Mouse (Mus musculus) limb, embryonic 14.5 days (tissue): ENCODE results near the gene Fggy. TPM values are rescaled to one million over a fixed set of nuclear protein-coding genes. Genes with fewer than 3 reads are reported as not detected.

Experiments
- ATAC-seq: fragments of 200-750 bp; cut with Nextera tagmentation; 2 replicates; pipeline ENCODE4 v1.8.0; 2017; ENCODE audit warnings: low read depth, moderate number of reproducible peaks, moderate TSS enrichment; ENCODE audit not compliant: low FRiP score
- DNase-seq: peaks from one replicate; pipeline ENCODE4 v3.0.0-alpha.2; 2015; ENCODE audit warnings: low spot score
- H3K27ac ChIP-seq: fragments of 300-500 bp; sonication (generic); replicated peaks from 2 replicates; pipeline ENCODE4 v1.5.1; 2014; ENCODE audit warnings: low read depth, mild to moderate bottlenecking, low read length, moderate library complexity, mixed read lengths
- H3K27me3 ChIP-seq: fragments of 300-500 bp; sonication (generic); 2 replicates; pipeline ENCODE4 v1.6.1; 2014; ENCODE audit warnings: low read length, mixed read lengths; ENCODE audit not compliant: control insufficient read depth, insufficient read depth
- H3K36me3 ChIP-seq: fragments of 300-500 bp; sonication (generic); 2 replicates; pipeline ENCODE4 v1.6.1; 2014; ENCODE audit warnings: mild to moderate bottlenecking, low read length, moderate library complexity, mixed read lengths; ENCODE audit not compliant: control insufficient read depth, insufficient read depth
- H3K4me1 ChIP-seq: fragments of 300-500 bp; sonication (generic); 2 replicates; pipeline ENCODE4 v1.6.1; 2014; ENCODE audit warnings: antibody characterized with exemption, low read length, mixed read lengths; ENCODE audit not compliant: control insufficient read depth, insufficient read depth
- H3K4me2 ChIP-seq: fragments of 300-500 bp; sonication (generic); replicated peaks from 2 replicates; pipeline ENCODE4 v1.6.1; 2014; ENCODE audit warnings: low read depth, mild to moderate bottlenecking, low read length, moderate library complexity; ENCODE audit not compliant: severe bottlenecking
- H3K4me3 ChIP-seq: fragments of 300-500 bp; sonication (generic); replicated peaks from 2 replicates; pipeline ENCODE4 v1.5.1; 2014; ENCODE audit warnings: low read length
- H3K9ac ChIP-seq: fragments of 300-500 bp; sonication (generic); 2 replicates; pipeline ENCODE4 v1.6.1; 2014; ENCODE audit warnings: mild to moderate bottlenecking, low read depth, low read length, moderate library complexity; ENCODE audit not compliant: severe bottlenecking
- H3K9me3 ChIP-seq: fragments of 300-500 bp; sonication (generic); 2 replicates; pipeline ENCODE4 v1.6.1; 2016; ENCODE audit warnings: low read length; ENCODE audit not compliant: control insufficient read depth
- POLR2A ChIP-seq: fragments of 200-500 bp; IDR thresholded peaks from 2 replicates; pipeline ENCODE4 v1.8.0; 2012; ENCODE audit warnings: inconsistent platforms, mild to moderate bottlenecking, moderate library complexity, borderline replicate concordance; ENCODE audit not compliant: insufficient read depth, insufficient read length; ENCODE audit errors: extremely low read depth
- WGBS: fragments of 180-500 bp; shearing (Covaris S2); extraction: QIAGEN DNeasy Blood & Tissue Kit; methylation state at CpG from one replicate; pipeline ENCODE4 v1.1.7; 2014; 5-methylcytosine and 5-hydroxymethylcytosine counted together
- polyA plus RNA-seq, 2 experiments: library from polyadenylated mRNA; depleted of rRNA in 1 of 2; stranded (reverse) in 1 of 2; unstranded in 1 of 2; fragments of >200 nt; fragmentation: Nextera tagmentation in 1 of 2; extraction: Ambion mirVana in 1 of 2; gene quantifications; 2 replicates each; pipeline versions ENCODE4 v1.2.1 to v1.2.3; 2012 to 2014

Gene Fggy
- polyA plus RNA-seq, 2 experiments, result 5.7 to 7.8 TPM

- no peak overlapping the region for H3K4me2 ChIP-seq
- H3K4me3 ChIP-seq, result no peak overlapping the region
- no peak overlapping the region for H3K27ac ChIP-seq
- H3K4me1 ChIP-seq, result 0 out of 2 replicates have a peak, but pooled peaks cover 3% of the 10 kb centered on the region
- no peak for TF ChIP-seq POLR2A
- no peaks in the 10 kb centered on the region for H3K9me3 ChIP-seq
- H3K27me3 ChIP-seq, result no peaks in the 10 kb centered on the region
- no peak for ATAC-seq
- H3K36me3 ChIP-seq, result no peaks in the 10 kb centered on the region
- no peak for DNase-seq
- no peak overlapping the region for H3K9ac ChIP-seq
- WGBS, result 87% methylated on average over 3 of the region's 3 CpGs
Observed at GRCm38 (mm10) chr4:95668543-95668942, 111.2 kb downstream of the Fggy start.

- Histone ChIP-seq H3K4me2 (no peak overlapping the region), H3K4me1 (0 out of 2 replicates have a peak, but pooled peaks cover 3% of the 10 kb centered on the region), H3K27me3 (no peaks in the 10 kb centered on the region), H3K9me3 (no peaks in the 10 kb centered on the region), H3K4me3 (no peak overlapping the region), H3K9ac (no peak overlapping the region), H3K27ac (no peak overlapping the region), H3K36me3 (no peaks in the 10 kb centered on the region)
- DNase-seq (no peak), ATAC-seq (no peak)
- WGBS, result 36% methylated on average over 2 of the region's 2 CpGs
- no peak for TF ChIP-seq POLR2A
Observed at GRCm38 (mm10) chr4:95669336-95669735, 112.0 kb downstream of the Fggy start.

GRCm38 (mm10) chr4:95670559-95670958 lies 113.3 kb downstream of the Fggy start:
- no peak overlapping the region for H3K27ac ChIP-seq
- TF ChIP-seq POLR2A, result no peak
- no peak overlapping the region for H3K4me3 ChIP-seq
- 78% methylated on average over 3 of the region's 3 CpGs for WGBS
- DNase-seq (no peak), ATAC-seq (no peak)
- H3K27me3 ChIP-seq, result no peaks in the 10 kb centered on the region
- H3K4me2 ChIP-seq, result no peak overlapping the region
- 0 out of 2 replicates have a peak, but pooled peaks cover 3% of the 10 kb centered on the region for H3K4me1 ChIP-seq
- H3K9ac ChIP-seq, result no peak overlapping the region
- no peaks in the 10 kb centered on the region for H3K9me3 ChIP-seq
- no peaks in the 10 kb centered on the region for H3K36me3 ChIP-seq

- Histone ChIP-seq H3K4me2 (no peak overlapping the region), H3K27me3 (no peaks in the 10 kb centered on the region), H3K9me3 (no peaks in the 10 kb centered on the region), H3K36me3 (no peaks in the 10 kb centered on the region), H3K9ac (no peak overlapping the region), H3K4me1 (0 out of 2 replicates have a peak, but pooled peaks cover 3% of the 10 kb centered on the region), H3K4me3 (no peak overlapping the region), H3K27ac (no peak overlapping the region)
- ATAC-seq, result no peak
- no peak for DNase-seq
- TF ChIP-seq POLR2A, result no peak
- 86% methylated on average over 1 of the region's 1 CpGs for WGBS
Observed at GRCm38 (mm10) chr4:95672039-95672438, 114.7 kb downstream of the Fggy start.

DNA sequence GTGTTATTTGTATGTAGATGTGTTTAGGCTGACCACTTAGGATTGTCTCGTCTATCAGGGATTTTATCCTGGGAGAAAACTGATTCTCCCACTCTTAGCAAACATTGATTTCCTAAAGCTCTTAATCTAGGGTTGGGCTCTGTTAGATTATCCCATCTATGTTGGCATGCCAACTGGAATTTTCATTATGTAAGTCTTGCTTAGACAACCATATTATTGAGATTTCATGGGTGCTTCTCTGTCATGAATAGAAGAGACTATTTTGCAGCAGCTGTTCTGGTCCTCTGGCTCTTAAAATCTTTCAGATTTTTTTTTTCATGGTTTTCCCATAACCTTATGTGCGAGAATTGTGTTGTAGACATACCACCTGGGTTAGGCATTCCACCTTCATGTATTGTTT lies 119.1 kb downstream of the Fggy start:
- 86% methylated on average over 2 of the region's 2 CpGs for WGBS
- H3K27me3 ChIP-seq, result no peaks in the 10 kb centered on the region
- no peak overlapping the region for H3K4me3 ChIP-seq
- no peaks in the 10 kb centered on the region for H3K9me3 ChIP-seq
- peak; percentile 63; the same call in 1 of the 2 replicates for ATAC-seq
- no peak overlapping the region for H3K27ac ChIP-seq
- no peak for DNase-seq
- H3K4me1 ChIP-seq, result peaks cover 9% of the 10 kb centered on the region; the same call in 1 of the 2 replicates
- H3K4me2 ChIP-seq, result no peak overlapping the region
- no peak overlapping the region for H3K9ac ChIP-seq
- no peaks in the 10 kb centered on the region for H3K36me3 ChIP-seq
- TF ChIP-seq POLR2A, result no peak
